Mouse (Mus musculus): ENCODE measurements at regions not wholly inside any gene's neighbourhood (a gene's known extent, or its start where the extent isn't known, plus 50 kb on each side); places are given as distances from the start of the nearest gene placed in this dataset.

- TF ChIP-seq GATA4 (IDR thresholded peaks at IDR 0.05; ENCODE audit: insufficient replicate concordance, low read length) = no peak
Observed at GRCm38 (mm10) chr2:51767507-51768135, 140.3 kb downstream of the Tas2r134 start.

- no peak for TF ChIP-seq GATA4 (IDR thresholded peaks at IDR 0.05; ENCODE audit: insufficient replicate concordance, low read length)
Observed at GRCm38 (mm10) chr2:51768298-51769271, 141.3 kb downstream of the Tas2r134 start.

DNA sequence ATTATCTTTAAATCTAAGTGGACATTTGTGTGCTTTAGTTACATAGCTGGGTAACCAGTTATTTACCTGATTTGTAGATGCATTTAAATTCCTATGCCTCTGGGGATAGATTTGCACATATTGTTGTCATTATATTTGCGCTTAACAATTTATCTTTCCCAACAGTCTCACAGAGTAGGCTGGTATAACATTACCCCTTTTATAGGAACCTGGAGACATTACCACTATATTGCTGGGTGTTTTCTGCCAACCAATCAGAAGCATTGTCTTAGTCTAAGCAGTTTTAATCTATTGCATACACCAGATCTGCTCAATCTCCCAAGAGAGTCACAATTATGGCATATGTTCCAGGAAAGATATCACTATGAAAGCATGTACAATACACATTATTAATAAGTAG lies 149.8 kb downstream of the Rbm43 start:
- no peak for TF ChIP-seq GATA4 (IDR thresholded peaks at IDR 0.05; ENCODE audit: insufficient replicate concordance, low read length)

DNA sequence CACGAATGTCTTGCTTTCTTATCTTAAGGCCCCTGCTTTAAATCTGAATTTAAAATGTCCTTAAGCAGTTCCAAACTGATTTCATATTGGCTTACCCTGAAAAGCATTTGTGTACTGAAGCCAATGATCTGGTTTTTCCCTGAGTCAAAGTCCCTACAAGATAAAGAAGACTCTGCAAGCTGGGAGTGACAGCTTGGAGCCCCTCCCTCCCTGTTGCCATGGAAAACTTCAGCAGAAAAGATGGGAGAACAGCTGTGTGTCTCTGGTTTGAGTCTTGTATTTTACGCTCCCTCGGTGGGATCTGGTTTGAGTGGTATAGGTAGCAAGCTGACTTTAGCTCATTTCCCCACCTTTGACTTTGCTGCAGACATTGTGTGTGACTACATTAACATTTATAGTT lies 146.1 kb downstream of the Rbm43 start:
- TF ChIP-seq GATA4 (IDR thresholded peaks at IDR 0.05; ENCODE audit: insufficient replicate concordance, low read length) = no peak

- no peak for TF ChIP-seq GATA4 (IDR thresholded peaks at IDR 0.05; ENCODE audit: insufficient replicate concordance, low read length)
Observed at GRCm38 (mm10) chr2:51799856-51800255, 135.1 kb downstream of the Rbm43 start.

DNA sequence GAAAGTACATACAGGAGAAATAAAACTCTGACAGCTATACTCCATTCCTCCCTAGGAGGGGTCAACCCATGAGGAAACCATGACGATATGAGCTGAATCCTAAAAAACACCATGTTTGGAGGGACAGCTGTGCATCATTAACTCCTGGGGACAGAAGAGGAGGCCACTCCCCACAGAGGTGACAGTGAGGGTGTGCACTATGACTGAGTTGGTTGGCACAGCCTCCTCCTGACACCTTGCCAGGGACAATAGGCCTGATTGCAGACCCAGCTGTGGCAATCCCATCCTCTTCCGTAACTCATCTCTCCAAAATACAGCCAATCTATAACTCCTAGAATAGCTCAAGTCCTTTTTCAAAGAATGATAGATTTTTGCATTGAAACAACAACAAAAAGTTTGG lies 112.0 kb downstream of the Rbm43 start:
- no peak for TF ChIP-seq GATA4 (IDR thresholded peaks at IDR 0.05; ENCODE audit: insufficient replicate concordance, low read length)

- TF ChIP-seq GATA4 (IDR thresholded peaks at IDR 0.05; ENCODE audit: insufficient replicate concordance, low read length) = no peak
Observed at GRCm38 (mm10) chr2:51830286-51830944, 104.5 kb downstream of the Rbm43 start.

DNA sequence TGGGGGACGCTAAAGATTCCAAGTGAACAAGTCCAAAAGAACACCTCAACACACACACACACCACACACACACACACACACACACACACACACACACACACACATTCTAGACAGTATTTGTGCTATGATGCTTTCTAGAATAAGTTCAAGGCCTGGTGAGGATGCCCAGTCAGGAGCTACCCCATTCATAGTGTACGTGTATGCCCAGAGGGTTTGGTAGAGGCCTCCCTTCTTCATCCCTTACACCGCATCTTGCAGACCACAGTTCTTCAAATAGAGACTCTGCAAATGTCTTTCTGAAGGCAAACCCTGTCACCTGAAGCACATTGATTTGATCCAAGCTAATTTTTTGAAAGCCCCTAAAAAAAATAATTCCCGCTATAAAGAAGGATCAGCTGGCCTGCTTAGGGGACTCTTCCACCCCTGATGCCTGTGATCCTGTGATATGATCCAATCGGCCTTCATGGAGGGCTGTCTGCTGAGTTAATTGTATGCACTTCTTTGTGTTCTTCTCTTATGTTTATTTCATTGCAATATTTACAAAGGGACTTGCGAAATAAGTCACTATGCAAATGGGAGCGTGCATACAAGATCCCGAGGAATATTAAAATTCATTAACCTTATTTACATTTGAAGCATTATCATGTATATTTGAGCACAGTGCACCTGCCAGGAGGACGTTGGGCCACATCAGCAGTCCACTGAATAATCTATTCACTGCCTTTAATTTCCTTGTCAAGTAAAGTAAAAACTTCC lies 103.8 kb downstream of the Rbm43 start:
- no peak for TF ChIP-seq GATA4 (IDR thresholded peaks at IDR 0.05; ENCODE audit: insufficient replicate concordance, low read length)

GRCm38 (mm10) chr2:51837864-51838263 lies 97.1 kb downstream of the Rbm43 start:
- no peak for TF ChIP-seq GATA4 (IDR thresholded peaks at IDR 0.05; ENCODE audit: insufficient replicate concordance, low read length)

- no peak for TF ChIP-seq GATA4 (IDR thresholded peaks at IDR 0.05; ENCODE audit: insufficient replicate concordance, low read length)
Observed at GRCm38 (mm10) chr2:51840808-51841207, 94.2 kb downstream of the Rbm43 start.

- no peak for TF ChIP-seq GATA4 (IDR thresholded peaks at IDR 0.05; ENCODE audit: insufficient replicate concordance, low read length)
Observed at GRCm38 (mm10) chr2:51844831-51845230, 90.1 kb downstream of the Rbm43 start.

- no peak for TF ChIP-seq GATA4 (IDR thresholded peaks at IDR 0.05; ENCODE audit: insufficient replicate concordance, low read length)
Observed at GRCm38 (mm10) chr2:51847556-51847955, 87.4 kb downstream of the Rbm43 start.

DNA sequence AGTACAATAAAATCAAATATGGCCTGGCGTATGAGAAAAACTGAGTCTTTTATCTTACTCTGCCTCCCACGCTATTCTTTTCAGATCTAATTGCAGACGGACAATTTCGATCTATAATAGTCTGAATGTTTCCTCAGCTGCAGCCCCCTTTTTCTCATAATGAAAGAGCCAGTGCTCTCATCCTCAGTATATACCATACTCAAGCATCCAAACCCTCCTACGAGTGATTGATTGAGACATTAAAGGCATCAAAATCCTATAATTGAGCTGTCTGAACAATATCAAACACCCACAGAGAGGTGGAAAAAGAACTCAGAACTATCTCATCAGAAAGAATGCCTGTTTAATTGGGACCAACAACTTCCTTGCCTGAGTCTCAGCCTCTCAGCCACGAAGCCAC lies 87.0 kb downstream of the Rbm43 start:
- no peak for TF ChIP-seq GATA4 (IDR thresholded peaks at IDR 0.05; ENCODE audit: insufficient replicate concordance, low read length)

DNA sequence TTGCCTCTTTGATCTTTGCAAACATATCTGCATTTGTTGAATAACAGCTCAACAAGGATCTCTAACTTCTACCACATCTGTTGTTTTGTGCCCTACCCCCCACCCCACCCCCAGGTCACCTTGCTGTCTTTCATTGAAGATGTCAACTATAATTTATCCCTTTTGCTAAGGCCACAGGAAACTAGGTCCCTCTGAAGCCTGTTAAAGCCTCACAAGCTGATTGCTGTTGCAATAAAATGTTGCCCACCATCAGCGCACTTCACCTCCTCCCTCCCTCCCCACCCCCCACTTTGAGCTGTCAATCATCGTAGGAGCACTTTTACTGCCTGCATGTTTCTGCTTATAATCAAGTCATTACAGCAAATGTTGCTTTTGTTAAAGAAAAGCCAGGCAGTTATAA lies 86.5 kb downstream of the Rbm43 start:
- TF ChIP-seq GATA4 (IDR thresholded peaks at IDR 0.05; ENCODE audit: insufficient replicate concordance, low read length) = no peak

DNA sequence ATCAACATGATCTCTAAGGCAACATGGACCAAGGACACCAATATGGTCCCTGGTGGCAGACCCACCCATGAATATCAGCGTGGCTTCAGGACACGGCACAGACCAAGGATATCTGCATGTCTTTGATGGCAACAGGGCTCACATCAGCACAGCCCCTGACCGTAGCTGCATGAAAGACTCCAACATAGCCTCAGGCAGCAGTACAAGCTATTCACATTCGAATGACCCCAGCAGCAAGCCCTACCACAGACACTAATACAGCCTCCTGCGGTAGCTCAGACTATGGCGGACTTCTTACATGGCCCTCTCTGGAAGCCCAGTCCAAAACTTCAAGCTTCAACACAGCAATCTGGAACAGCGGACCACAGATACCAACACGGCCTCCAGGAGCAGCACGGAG lies 84.4 kb downstream of the Rbm43 start:
- no peak for TF ChIP-seq GATA4 (IDR thresholded peaks at IDR 0.05; ENCODE audit: insufficient replicate concordance, low read length)
